Mouse (Mus musculus): ENCODE results near the gene Slc44a2.

- TF ChIP-seq CTCF (IDR thresholded peaks at IDR 0.05; ENCODE audit: borderline replicate concordance, control insufficient read depth, extremely low read depth, insufficient read depth, low read length, poor library complexity) (no peak), POLR2A (IDR thresholded peaks at IDR 0.05; ENCODE audit: control insufficient read depth, extremely low read depth, insufficient read depth, low read length, poor library complexity) (no peak)
Measured at GRCm38 (mm10) chr9:21331365-21332140, 11.1 kb downstream of the Slc44a2 start.

All from thymus, adult 2 months (tissue).